In the genomic region with DNA sequence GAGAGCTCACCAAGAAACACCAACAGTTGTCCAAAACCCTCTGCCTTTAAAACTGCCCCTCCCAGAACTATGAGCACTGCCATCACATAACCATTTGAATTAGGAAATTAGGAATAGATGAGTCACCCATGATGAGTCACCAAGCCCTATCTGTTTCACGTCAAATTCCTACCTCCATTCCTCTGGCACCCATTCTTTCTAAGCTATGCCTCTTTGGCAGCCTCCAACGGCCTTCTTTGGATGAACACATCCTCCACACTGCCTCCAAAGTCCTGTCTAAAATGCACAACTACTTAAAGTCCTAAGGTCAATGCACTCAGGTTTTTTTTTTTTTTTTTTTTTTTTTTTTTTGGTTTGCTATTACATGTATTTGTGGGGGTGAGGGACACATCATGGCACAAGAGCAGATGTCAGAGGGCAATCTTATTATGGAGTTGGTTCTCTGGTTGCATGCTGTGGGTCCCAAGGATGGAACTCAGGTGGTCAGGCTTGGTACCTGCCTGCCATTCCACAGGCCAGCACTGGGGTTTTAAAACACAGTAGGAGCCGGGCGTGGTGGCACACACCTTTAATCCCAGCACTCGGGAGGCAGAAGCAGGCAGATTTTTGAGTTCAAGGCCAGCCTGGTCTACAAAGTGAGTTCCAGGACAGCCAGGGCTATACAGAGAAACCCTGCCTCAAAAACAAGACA, we compare ENCODE assay signal across 9 mouse cellular contexts. TPM values are rescaled to one million over a fixed set of nuclear protein-coding genes. Genes with fewer than 3 reads are reported as not detected.
DNase-seq lines count a peak whose midpoint lies in the region; ATAC-seq lines count a peak whose summit lies in the region.
"Had no signal": no experiment of that assay in that cellular context is flagged by ENCODE, and none has a peak within 500 bp of the region (broad histone marks: within the 10 kb centered on the region; RNA-seq: fewer than 3 reads in every experiment).

No protein-coding gene starts in this region.

- no peak overlapping the region for H3K4me2 ChIP-seq in midbrain, embryonic 11.5 days
- H3K4me2 ChIP-seq in forebrain, embryonic 15.5 days (replicated peaks): no peak overlapping the region

- no peak overlapping the region for H3K27ac ChIP-seq in midbrain, embryonic 11.5 days (ENCODE audit: low read depth, low read length)
- no peak overlapping the region for H3K27ac ChIP-seq in midbrain, embryonic 10.5 days (replicated peaks)
- H3K27ac ChIP-seq in forebrain, embryonic 15.5 days (replicated peaks): no peak overlapping the region

- peaks cover 9% of the 10 kb centered on the region for H3K4me1 ChIP-seq in midbrain, embryonic 11.5 days (ENCODE audit: control insufficient read depth, insufficient read depth, low read length)
- peaks cover 29% of the 10 kb centered on the region for H3K4me1 ChIP-seq in midbrain, embryonic 10.5 days
- peaks cover 23% of the 10 kb centered on the region for H3K4me1 ChIP-seq in forebrain, embryonic 15.5 days

- no peak overlapping the region for H3K4me3 ChIP-seq in midbrain, embryonic 11.5 days (ENCODE audit: low read depth, low read length)
- no peak overlapping the region for H3K4me3 ChIP-seq in midbrain, embryonic 10.5 days
- H3K4me3 ChIP-seq in forebrain, embryonic 15.5 days: no peak overlapping the region

- H3K36me3 ChIP-seq in midbrain, embryonic 11.5 days (ENCODE audit: control insufficient read depth, insufficient read depth, low read length): no peaks in the 10 kb centered on the region
- peaks cover 9% of the 10 kb centered on the region for H3K36me3 ChIP-seq in midbrain, embryonic 10.5 days
- H3K36me3 ChIP-seq in forebrain, embryonic 15.5 days: no peaks in the 10 kb centered on the region

- peak; percentile 13 for DNase-seq in adrenal gland, postnatal 10 days
- DNase-seq in adrenal gland, postnatal 25 days: no peak
- peak; percentile 67 for DNase-seq in midbrain, embryonic 11.5 days (ENCODE audit: low spot score, missing footprints)
- DNase-seq in midbrain, embryonic 10.5 days (ENCODE audit: low spot score): no peak
- peak; percentile 69 for DNase-seq in lung, postnatal 25 days (ENCODE audit: low spot score)
- DNase-seq: cerebellum, adult 11 months had no signal

- peaks cover 2% of the 10 kb centered on the region; the same call in 1 of the 2 replicates for H3K27me3 ChIP-seq in midbrain, embryonic 11.5 days (ENCODE audit: control insufficient read depth, insufficient read depth, low read length)
- peaks cover 10% of the 10 kb centered on the region for H3K27me3 ChIP-seq in midbrain, embryonic 10.5 days (ENCODE audit: low read depth, poor library complexity, severe bottlenecking)
- H3K27me3 ChIP-seq in forebrain, embryonic 15.5 days: no peaks in the 10 kb centered on the region

- no peak overlapping the region for H3K9ac ChIP-seq in midbrain, embryonic 11.5 days (ENCODE audit: low read length)
- H3K9ac ChIP-seq in forebrain, embryonic 15.5 days (replicated peaks): no peak overlapping the region

- H3K9me3 ChIP-seq in midbrain, embryonic 11.5 days (ENCODE audit: control insufficient read depth, low read length): no peaks in the 10 kb centered on the region
- H3K9me3 ChIP-seq in midbrain, embryonic 10.5 days (replicated peaks): no peaks in the 10 kb centered on the region
- 0 out of 2 replicates have a peak, but pooled peaks cover 3% of the 10 kb centered on the region for H3K9me3 ChIP-seq in forebrain, embryonic 15.5 days

- ATAC-seq in midbrain, embryonic 11.5 days (ENCODE audit: low FRiP score): no peak
- peak; percentile 17 for ATAC-seq in granulocyte monocyte progenitor cell, adult 5-6 weeks (replicated peaks; ENCODE audit: poor library complexity, severe bottlenecking)
- no peak for ATAC-seq in forebrain, embryonic 15.5 days (replicated peaks)
- no peak for ATAC-seq in inflammation-experienced regulatory T-cells, adult 6 months

- 93% methylated on average over 5 of the region's 5 CpGs for WGBS in midbrain, embryonic 11.5 days
- 90% methylated on average over 5 of the region's 5 CpGs for WGBS in midbrain, embryonic 10.5 days
- 91% methylated on average over 5 of the region's 5 CpGs for WGBS in forebrain, embryonic 15.5 days

RNA-seq across cellular contexts. Expression of a gene that starts 15.0 kb away (rescaled TPM):
- total RNA-seq in adrenal gland, postnatal 10 days (2021): 10 to 100 TPM; 85.2 to 92.0 TPM
- total RNA-seq in adrenal gland, postnatal 25 days (2021): 57.2 and 75.3 TPM in 2 replicates
- 11.0 and 11.1 TPM in 2 replicates for polyA plus RNA-seq in midbrain, embryonic 11.5 days (2014; fragmentation: Nextera tagmentation; extraction: Ambion mirVana)
- polyA plus RNA-seq in midbrain, embryonic 10.5 days (2016; fragmentation: Nextera tagmentation; extraction: Ambion mirVana): 7.1 and 7.8 TPM in 2 replicates
- total RNA-seq in granulocyte monocyte progenitor cell, adult 5-6 weeks (2014; fragmentation: Nextera tagmentation): 87.1 and 94.5 TPM in 2 replicates
- total RNA-seq in granulocyte monocyte progenitor cell, adult 5-6 weeks (2017): 74.9 and 93.0 TPM in 2 replicates
- polyA plus RNA-seq in forebrain, embryonic 15.5 days (2015; fragmentation: Nextera tagmentation; extraction: Ambion mirVana): 9.2 and 10.8 TPM in 2 replicates
- 10 to 100 TPM in 2 of 3 experiments, 1 to 10 TPM in 1; 9.3 to 13.1 (median 12.9) TPM for polyA plus RNA-seq in inflammation-experienced regulatory T-cells, adult 6 months (2017; shearing (Covaris generic))

Comparison
In these comparisons a context has a peak if more than half of its experiments do, and no peak if none do; other contexts are left out.
1. DNase-seq: peak in adrenal gland, postnatal 10 days (single experiment), midbrain, embryonic 11.5 days (single experiment) and lung, postnatal 25 days (single experiment); none in adrenal gland, postnatal 25 days (single experiment) and midbrain, embryonic 10.5 days (single experiment).